Mouse (Mus musculus): Measurements from ENCODE around the gene Rab3il1.

The Rab3il1 gene

GRCm38 (mm10) chr19:10059911-10060567 lies 58.6 kb downstream of the Rab3il1 start:
- DNase-seq (ENCODE audit: low spot score in 2 of 2), result peak; percentile 57 to 77

GRCm38 (mm10) chr19:10060783-10061590 lies 59.5 kb downstream of the Rab3il1 start:
- DNase-seq (ENCODE audit: low spot score in 2 of 2), result peak; percentile 49

DNA sequence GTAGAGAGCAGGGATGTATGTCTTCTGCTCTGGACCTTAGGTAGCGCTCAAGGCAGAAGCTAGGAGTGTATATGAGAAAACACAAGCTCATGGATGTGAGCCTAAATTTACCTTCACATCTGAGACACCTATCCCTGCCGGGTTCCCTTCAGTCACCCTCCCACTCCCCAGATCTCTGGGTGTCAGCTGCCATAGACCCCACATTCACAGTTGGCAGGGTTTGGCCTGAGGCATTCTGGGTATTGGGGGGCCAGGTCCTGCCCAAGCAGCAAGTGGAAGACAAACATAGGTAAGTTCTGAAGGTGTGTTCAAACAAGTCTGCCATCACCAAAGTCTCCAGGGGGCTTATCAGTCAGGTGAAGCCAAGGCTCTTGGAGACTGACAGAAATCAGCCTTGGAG lies 60.2 kb downstream of the Rab3il1 start:
- DNase-seq (ENCODE audit: low spot score in 2 of 2), result no peak

DNA sequence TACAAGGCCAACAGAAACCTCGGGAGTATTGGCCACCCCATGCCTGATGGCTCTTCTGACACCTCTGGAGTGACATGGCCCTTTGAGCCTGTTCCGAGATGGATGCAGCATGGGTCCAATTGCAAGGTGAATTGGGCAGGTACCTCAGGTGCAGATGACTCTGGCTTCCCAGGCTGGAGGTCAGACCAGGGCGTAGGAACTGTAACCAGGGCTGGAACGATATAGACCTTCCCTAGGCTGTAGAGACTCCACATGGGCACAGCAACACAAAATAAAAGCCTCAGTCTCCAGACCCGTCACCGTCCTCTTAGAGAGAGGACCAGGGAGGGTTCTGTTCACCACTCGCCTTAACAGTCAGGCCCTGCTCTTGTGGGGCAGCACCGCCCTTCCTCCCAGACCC lies 60.8 kb downstream of the Rab3il1 start:
- no peak for DNase-seq (ENCODE audit: low spot score in 2 of 2)

- no peak for DNase-seq (ENCODE audit: low spot score in 2 of 2)
These were observed 61.4 kb downstream of the Rab3il1 start for GRCm38 (mm10) chr19:10062862-10063261.

DNA sequence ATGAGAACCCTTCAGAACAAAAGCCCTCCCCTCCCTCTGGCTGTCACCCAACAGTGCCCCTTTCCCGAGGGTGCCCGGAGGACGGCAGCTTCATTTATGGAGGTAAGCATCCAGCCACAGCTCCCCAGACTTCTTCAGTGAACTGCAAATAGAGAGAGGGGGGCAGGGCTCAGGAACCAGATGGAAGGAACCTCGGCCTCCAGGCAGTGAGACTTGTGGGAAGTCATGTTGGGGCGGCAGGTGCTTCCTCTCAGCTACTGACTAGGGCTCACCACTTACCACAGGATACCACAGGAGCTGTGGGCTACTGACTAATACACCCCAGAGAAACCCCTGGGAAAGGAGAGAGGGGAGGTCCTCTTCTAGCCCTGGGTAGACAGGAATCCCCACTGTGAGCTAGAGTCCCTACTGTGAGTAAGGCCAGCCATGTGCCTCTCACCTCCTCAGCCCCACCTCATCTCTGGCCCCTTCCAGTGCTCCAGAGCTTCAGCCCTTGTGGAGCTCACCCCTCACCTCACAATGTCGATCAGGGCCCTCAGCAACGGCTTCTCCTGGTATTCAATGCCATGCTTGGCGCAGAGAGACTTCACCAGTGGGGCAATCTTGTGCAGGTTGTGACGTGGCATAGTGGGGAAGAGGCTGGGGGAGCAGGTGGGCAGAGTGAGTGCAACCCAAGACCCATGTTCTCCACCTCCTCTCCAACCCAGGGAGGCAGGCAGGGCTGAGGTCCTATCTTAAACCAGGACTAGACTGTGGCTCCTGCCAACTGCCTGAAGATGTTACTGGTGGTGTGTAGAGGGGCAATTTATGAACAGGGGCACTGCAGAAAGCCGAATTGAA lies 62.9 kb downstream of the Rab3il1 start:
- peak; percentile 31 to 57 for DNase-seq (ENCODE audit: low spot score in 2 of 2)

GRCm38 (mm10) chr19:10065465-10066188 lies 64.2 kb downstream of the Rab3il1 start:
- no peak for DNase-seq (ENCODE audit: low spot score in 2 of 2)

DNA sequence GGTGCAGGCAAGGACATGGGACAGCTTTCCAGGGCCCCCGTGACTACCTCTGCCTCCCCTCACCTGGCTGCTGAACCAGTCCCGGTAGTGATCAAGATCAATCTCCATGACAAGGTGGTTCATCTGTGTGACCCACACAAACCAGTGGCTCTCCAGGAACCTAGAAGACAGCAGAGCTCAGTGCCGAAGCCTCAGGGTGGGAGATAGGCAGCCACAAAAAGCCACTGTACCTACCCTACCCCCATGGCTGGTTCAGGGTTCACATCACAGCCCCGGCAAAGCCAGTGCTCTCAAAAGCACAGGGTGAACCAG lies 64.7 kb downstream of the Rab3il1 start:
- DNase-seq (ENCODE audit: low spot score in 2 of 2), result no peak

- DNase-seq (ENCODE audit: low spot score in 2 of 2), result no peak
These were observed 65.0 kb downstream of the Rab3il1 start for GRCm38 (mm10) chr19:10066502-10066901.

DNA sequence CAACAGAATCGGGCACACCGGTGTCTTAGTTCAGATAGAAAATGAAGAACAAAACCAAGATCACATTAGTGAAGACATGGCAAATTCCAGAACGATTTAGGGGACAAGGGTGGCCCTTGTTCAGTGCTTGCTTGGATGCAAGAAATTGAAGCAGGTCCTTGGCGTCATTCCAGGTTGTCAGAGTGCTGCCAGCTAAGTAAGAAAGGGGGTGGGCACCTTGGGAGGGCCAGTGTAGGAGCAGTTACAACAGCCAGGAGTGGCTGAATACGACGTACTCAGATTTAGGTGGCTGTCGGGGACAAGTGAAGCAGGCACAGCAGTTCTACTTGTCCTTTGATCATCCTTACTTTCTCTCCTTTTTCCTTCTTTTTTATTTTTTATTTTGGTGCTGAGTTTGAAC lies 66.2 kb downstream of the Rab3il1 start:
- no peak for DNase-seq (ENCODE audit: low spot score in 2 of 2)

- DNase-seq (ENCODE audit: low spot score in 2 of 2), result peak in 1 of 2 experiments; percentile 33
These were observed 68.9 kb downstream of the Rab3il1 start for GRCm38 (mm10) chr19:10070186-10070980.

- DNase-seq (ENCODE audit: low spot score in 2 of 2), result no peak
These were observed 69.7 kb downstream of the Rab3il1 start for GRCm38 (mm10) chr19:10071166-10071565.

DNA sequence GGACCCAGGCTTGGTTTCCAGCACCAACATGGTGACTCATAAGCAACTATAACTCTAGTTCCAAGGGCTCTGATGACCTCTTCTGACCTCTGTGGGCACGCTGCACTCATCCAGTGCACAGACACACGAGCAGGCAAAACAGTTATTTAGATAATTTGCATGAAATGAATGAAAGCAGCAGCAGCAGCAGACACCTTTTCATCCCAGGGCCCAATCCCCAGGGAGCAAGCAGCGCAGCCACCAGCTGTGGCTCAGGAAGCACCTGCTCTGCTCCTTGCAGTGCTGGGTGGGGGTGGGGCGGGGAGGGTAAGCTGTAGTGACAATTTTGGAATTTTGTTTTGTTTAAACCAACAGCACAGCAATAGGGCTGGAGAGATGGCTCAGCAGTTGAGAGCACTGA lies 70.4 kb downstream of the Rab3il1 start:
- DNase-seq (ENCODE audit: low spot score in 2 of 2), result no peak

- no peak for DNase-seq (ENCODE audit: low spot score in 2 of 2)
These were observed 71.7 kb downstream of the Rab3il1 start for GRCm38 (mm10) chr19:10073145-10073544.

- no peak for DNase-seq (ENCODE audit: low spot score in 2 of 2)
These were observed 76.9 kb downstream of the Rab3il1 start for GRCm38 (mm10) chr19:10078392-10078791.

DNA sequence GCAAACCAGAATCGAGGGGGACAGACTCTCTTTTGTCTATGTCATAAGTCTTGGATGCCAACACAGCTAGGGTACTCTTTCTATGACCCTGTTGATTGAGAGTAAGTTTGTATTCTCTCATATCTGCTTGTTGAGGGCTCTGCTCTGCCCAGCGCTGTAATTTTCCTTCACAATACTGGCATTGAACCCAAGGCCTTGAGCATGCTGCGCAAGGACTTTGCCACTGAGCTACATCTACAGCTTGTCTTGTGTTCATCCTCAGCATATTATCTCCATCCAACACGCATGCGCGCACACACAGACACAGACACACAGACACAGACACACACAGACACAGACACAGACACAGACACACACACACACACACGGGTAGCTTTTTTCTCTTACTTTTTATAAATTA lies 78.9 kb downstream of the Rab3il1 start:
- DNase-seq (ENCODE audit: low spot score in 2 of 2), result no peak

- no peak for DNase-seq (ENCODE audit: low spot score in 2 of 2)
These were observed 80.6 kb downstream of the Rab3il1 start for GRCm38 (mm10) chr19:10082105-10082504.

GRCm38 (mm10) chr19:10085454-10085853 lies 84.0 kb downstream of the Rab3il1 start:
- DNase-seq (ENCODE audit: low spot score in 2 of 2), result no peak

- no peak for DNase-seq (ENCODE audit: low spot score in 2 of 2)
These were observed 85.5 kb downstream of the Rab3il1 start for GRCm38 (mm10) chr19:10086976-10087375.

All from spleen, postnatal 10 days (tissue).